Mouse (Mus musculus): Measurements from ENCODE around the gene Fgfbp3. TPM values are rescaled to one million over a fixed set of nuclear protein-coding genes. Genes with fewer than 3 reads are reported as not detected.
"Not testable (repeated sequence)": the region's sequence is repeated elsewhere in the genome, so short reads cannot be mapped to it uniquely, and the experiment has no call there.

The Fgfbp3 gene
- 7.6 and 8.2 TPM in 2 replicates for polyA plus RNA-seq (2015; fragmentation: Nextera tagmentation; extraction: Ambion mirVana)

GRCm38 (mm10) chr19:36919466-36919865, at the start of gene Fgfbp3:
TSS of gene Fgfbp3 (minus strand) at chr19:36919615.
- peak within 1 kb of the TSS; percentile 70 for H3K4me3 ChIP-seq (ENCODE audit: low read depth, low read length)
- H3K9ac ChIP-seq (replicated peaks; ENCODE audit: low read depth) = peak within 1 kb of the TSS; percentile 59
- H3K4me2 ChIP-seq (replicated peaks; ENCODE audit: low read depth, low read length) = peak within 1 kb of the TSS; percentile 79
- no peak for TF ChIP-seq EP300 (IDR thresholded peaks at IDR 0.05)
- no peak for TF ChIP-seq CTCF (IDR thresholded peaks at IDR 0.05)
- H3K4me1 ChIP-seq (ENCODE audit: insufficient read depth, low read depth, low read length) = no peaks in the 10 kb centered on the region; the same call in 1 of the 2 replicates
- ATAC-seq (no peak), DNase-seq (ENCODE audit: low spot score) (no peak)
- H3K9me3 ChIP-seq (ENCODE audit: low read length) = no peaks in the 10 kb centered on the region
- no peaks in the 10 kb centered on the region for H3K36me3 ChIP-seq (ENCODE audit: insufficient read depth, low read length)
- H3K27ac ChIP-seq (ENCODE audit: low read length) = peak within 1 kb of the TSS; percentile 87
- H3K27me3 ChIP-seq (replicated peaks; ENCODE audit: insufficient read depth, low read length) = no peaks in the 10 kb centered on the region
- 11% methylated on average over 12 of the region's 12 CpGs for WGBS

- H3K4me3 ChIP-seq (ENCODE audit: low read depth, low read length); H3K9ac ChIP-seq (replicated peaks; ENCODE audit: low read depth); DNase-seq (ENCODE audit: low spot score); H3K4me1 ChIP-seq (ENCODE audit: insufficient read depth, low read depth, low read length); H3K27ac ChIP-seq (ENCODE audit: low read length); H3K4me2 ChIP-seq (replicated peaks; ENCODE audit: low read depth, low read length); H3K27me3 ChIP-seq (replicated peaks; ENCODE audit: insufficient read depth, low read length); H3K9me3 ChIP-seq (ENCODE audit: low read length); ATAC-seq: not testable (repeated sequence)
- WGBS = 87% methylated on average over 6 of the region's 6 CpGs
- H3K36me3 ChIP-seq (ENCODE audit: insufficient read depth, low read length) = peaks cover 13% of the 10 kb centered on the region; the same call in 1 of the 2 replicates
Observed at GRCm38 (mm10) chr19:36962544-36963260, 43.3 kb upstream of the Fgfbp3 start.

GRCm38 (mm10) chr19:36961320-36961719, 41.9 kb upstream of the Fgfbp3 start:
- no peak overlapping the region for H3K9ac ChIP-seq (replicated peaks; ENCODE audit: low read depth)
- no peak overlapping the region for H3K27ac ChIP-seq (ENCODE audit: low read length)
- H3K4me2 ChIP-seq (replicated peaks; ENCODE audit: low read depth, low read length) = no peak overlapping the region
- no peaks in the 10 kb centered on the region for H3K27me3 ChIP-seq (replicated peaks; ENCODE audit: insufficient read depth, low read length)
- H3K36me3 ChIP-seq (ENCODE audit: insufficient read depth, low read length) = peaks cover 13% of the 10 kb centered on the region; the same call in 1 of the 2 replicates
- H3K4me1 ChIP-seq (ENCODE audit: insufficient read depth, low read depth, low read length) = no peaks in the 10 kb centered on the region
- H3K9me3 ChIP-seq (ENCODE audit: low read length) = no peaks in the 10 kb centered on the region
- DNase-seq (ENCODE audit: low spot score) (no peak), ATAC-seq (no peak)
- WGBS = 92% methylated on average over 1 of the region's 1 CpGs
- no peak overlapping the region for H3K4me3 ChIP-seq (ENCODE audit: low read depth, low read length)
- no peak for TF ChIP-seq CTCF (IDR thresholded peaks at IDR 0.05)
- TF ChIP-seq EP300 (IDR thresholded peaks at IDR 0.05) = no peak

- Histone ChIP-seq H3K9ac (replicated peaks; ENCODE audit: low read depth) (no peak overlapping the region), H3K27ac (ENCODE audit: low read length) (no peak overlapping the region), H3K9me3 (ENCODE audit: low read length) (no peaks in the 10 kb centered on the region), H3K36me3 (ENCODE audit: insufficient read depth, low read length) (peaks cover 11% of the 10 kb centered on the region; the same call in 1 of the 2 replicates), H3K27me3 (replicated peaks; ENCODE audit: insufficient read depth, low read length) (no peaks in the 10 kb centered on the region), H3K4me3 (ENCODE audit: low read depth, low read length) (no peak overlapping the region), H3K4me1 (ENCODE audit: insufficient read depth, low read depth, low read length) (no peaks in the 10 kb centered on the region), H3K4me2 (replicated peaks; ENCODE audit: low read depth, low read length) (no peak overlapping the region)
- DNase-seq (ENCODE audit: low spot score) = no peak
- TF ChIP-seq CTCF (IDR thresholded peaks at IDR 0.05) (no peak), EP300 (IDR thresholded peaks at IDR 0.05) (no peak)
- ATAC-seq = no peak
- 85% methylated on average over 4 of the region's 4 CpGs for WGBS
Observed at GRCm38 (mm10) chr19:36958331-36958730, 38.9 kb upstream of the Fgfbp3 start.

GRCm38 (mm10) chr19:36953637-36954206, 34.3 kb upstream of the Fgfbp3 start:
- H3K9me3 ChIP-seq (ENCODE audit: low read length) = no peaks in the 10 kb centered on the region
- TF ChIP-seq CTCF (IDR thresholded peaks at IDR 0.05) (no peak), EP300 (IDR thresholded peaks at IDR 0.05) (no peak)
- H3K9ac ChIP-seq (replicated peaks; ENCODE audit: low read depth) = no peak overlapping the region
- DNase-seq (ENCODE audit: low spot score) (no peak), ATAC-seq (no peak)
- H3K36me3 ChIP-seq (ENCODE audit: insufficient read depth, low read length) = peaks cover 6% of the 10 kb centered on the region; the same call in 1 of the 2 replicates
- H3K4me1 ChIP-seq (ENCODE audit: insufficient read depth, low read depth, low read length) = no peaks in the 10 kb centered on the region
- H3K4me3 ChIP-seq (ENCODE audit: low read depth, low read length) = no peak overlapping the region
- no peak overlapping the region for H3K4me2 ChIP-seq (replicated peaks; ENCODE audit: low read depth, low read length)
- WGBS = 60% methylated on average over 4 of the region's 4 CpGs
- H3K27ac ChIP-seq (ENCODE audit: low read length) = no peak overlapping the region
- no peaks in the 10 kb centered on the region for H3K27me3 ChIP-seq (replicated peaks; ENCODE audit: insufficient read depth, low read length)

- peaks cover 2% of the 10 kb centered on the region; the same call in 1 of the 2 replicates for H3K4me1 ChIP-seq (ENCODE audit: insufficient read depth, low read depth, low read length)
- TF ChIP-seq EP300 (IDR thresholded peaks at IDR 0.05) = no peak
- TF ChIP-seq CTCF (IDR thresholded peaks at IDR 0.05) = no peak
- no peak overlapping the region for H3K27ac ChIP-seq (ENCODE audit: low read length)
- DNase-seq (ENCODE audit: low spot score) (no peak), ATAC-seq (no peak)
- no peak overlapping the region for H3K4me3 ChIP-seq (ENCODE audit: low read depth, low read length)
- H3K9ac ChIP-seq (replicated peaks; ENCODE audit: low read depth) = no peak overlapping the region
- no peaks in the 10 kb centered on the region for H3K27me3 ChIP-seq (replicated peaks; ENCODE audit: insufficient read depth, low read length)
- H3K36me3 ChIP-seq (ENCODE audit: insufficient read depth, low read length) = no peaks in the 10 kb centered on the region
- no peak overlapping the region for H3K4me2 ChIP-seq (replicated peaks; ENCODE audit: low read depth, low read length)
- no peaks in the 10 kb centered on the region for H3K9me3 ChIP-seq (ENCODE audit: low read length)
- 96% methylated on average over 1 of the region's 1 CpGs for WGBS
Observed at GRCm38 (mm10) chr19:36940064-36940463, 20.6 kb upstream of the Fgfbp3 start.

Data from lung, postnatal 0 days (tissue).